Mouse (Mus musculus): ENCODE results near the gene Sec62. TPM values are rescaled to one million over a fixed set of nuclear protein-coding genes. Genes with fewer than 3 reads are reported as not detected.

Gene Sec62
- total and polyA plus RNA-seq, 3 experiments, result 35.6 to 171 (median 75.4) TPM

- H3K36me3 ChIP-seq (ENCODE audit: control insufficient read depth in 1 of 2, insufficient read depth in 2 of 2, low read length in 2 of 2), result peaks cover 8 to 43% of the 10 kb centered on the region in 2 experiments
- H3K9me3 ChIP-seq (replicated peaks; ENCODE audit: insufficient read depth, low read length), result no peaks in the 10 kb centered on the region
- TF ChIP-seq USF1 (IDR thresholded peaks at IDR 0.05; ENCODE audit: low read depth, low read length) (no peak), ELF1 (IDR thresholded peaks at IDR 0.05; ENCODE audit: low read depth, low read length) (no peak)
- H3K9ac ChIP-seq (ENCODE audit: control insufficient read depth, low read depth, low read length, poor library complexity, severe bottlenecking), result no peak overlapping the region
- H3K4me1 ChIP-seq (ENCODE audit: control insufficient read depth in 1 of 2, insufficient read depth in 2 of 2, low read length in 2 of 2), result peaks cover 0 to 9% of the 10 kb centered on the region in 2 experiments; a peak in 1 of 4 replicates
- peaks cover 6% of the 10 kb centered on the region for H3K79me2 ChIP-seq (ENCODE audit: control insufficient read depth, insufficient read depth, low read length, poor library complexity)
- no peaks in the 10 kb centered on the region for H3K27me3 ChIP-seq (ENCODE audit: control insufficient read depth in 1 of 2, insufficient read depth in 2 of 2, low read length in 2 of 2)
- no peak overlapping the region for H3K27ac ChIP-seq (ENCODE audit: control insufficient read depth, low read depth, low read length)
- DNase-seq (ENCODE audit: low read depth, low spot score), result no peak
- H3K4me3 ChIP-seq (ENCODE audit: control insufficient read depth in 1 of 2, insufficient read depth in 1 of 2, low read depth in 2 of 2, low read length in 2 of 2), result no peak overlapping the region
Measured at GRCm38 (mm10) chr3:30802171-30802570, 9.5 kb downstream of the Sec62 start.

- H3K4me1 ChIP-seq (ENCODE audit: control insufficient read depth in 1 of 2, insufficient read depth in 2 of 2, low read length in 2 of 2), result no peaks in the 10 kb centered on the region; a peak in 1 of 4 replicates
- H3K79me2 ChIP-seq (ENCODE audit: control insufficient read depth, insufficient read depth, low read length, poor library complexity), result no peaks in the 10 kb centered on the region
- peaks cover 2 to 36% of the 10 kb centered on the region in 2 experiments for H3K36me3 ChIP-seq (ENCODE audit: control insufficient read depth in 1 of 2, insufficient read depth in 2 of 2, low read length in 2 of 2)
- H3K9me3 ChIP-seq (replicated peaks; ENCODE audit: insufficient read depth, low read length), result no peaks in the 10 kb centered on the region
- H3K4me3 ChIP-seq (ENCODE audit: control insufficient read depth in 1 of 2, insufficient read depth in 1 of 2, low read depth in 2 of 2, low read length in 2 of 2), result no peak overlapping the region
- H3K27ac ChIP-seq (ENCODE audit: control insufficient read depth, low read depth, low read length), result no peak overlapping the region
- no peak for DNase-seq (ENCODE audit: low read depth, low spot score)
- TF ChIP-seq USF2 (IDR thresholded peaks at IDR 0.05; ENCODE audit: borderline replicate concordance in 1 of 2, insufficient read depth in 1 of 2, low read depth in 1 of 2, low read length in 2 of 2), result no peak
- TF ChIP-seq TAL1 (IDR thresholded peaks at IDR 0.05; ENCODE audit: low read length), result no peak
- TF ChIP-seq MYB (IDR thresholded peaks at IDR 0.05; ENCODE audit: low read depth, low read length), result no peak
- no peak for TF ChIP-seq TCF12 (IDR thresholded peaks at IDR 0.05; ENCODE audit: low read depth, low read length)
- TF ChIP-seq POLR2AphosphoS2 (IDR thresholded peaks at IDR 0.05; ENCODE audit: low read length), result no peak
- TF ChIP-seq BHLHE40 (IDR thresholded peaks at IDR 0.05; ENCODE audit: borderline replicate concordance, low read depth, low read length), result no peak
- TF ChIP-seq NELFE (IDR thresholded peaks at IDR 0.05; ENCODE audit: low read depth, low read length), result no peak
- TF ChIP-seq ELF1 (IDR thresholded peaks at IDR 0.05; ENCODE audit: low read depth, low read length), result no peak
- no peak for TF ChIP-seq MEF2A (IDR thresholded peaks at IDR 0.05; ENCODE audit: extremely low read depth, insufficient replicate concordance, low read depth, low read length, poor library complexity, severe bottlenecking)
- TF ChIP-seq MAZ (IDR thresholded peaks at IDR 0.05; ENCODE audit: low read depth, low read length), result no peak
- no peak for TF ChIP-seq POLR2AphosphoS5 (IDR thresholded peaks at IDR 0.05; ENCODE audit: borderline replicate concordance, low read depth, low read length)
- no peak for TF ChIP-seq ZKSCAN1 (IDR thresholded peaks at IDR 0.05; ENCODE audit: low read depth, low read length)
- no peak for TF ChIP-seq MAX (IDR thresholded peaks at IDR 0.05; ENCODE audit: low read length)
- no peak for TF ChIP-seq MAFK (IDR thresholded peaks at IDR 0.05; ENCODE audit: borderline replicate concordance, low read depth, low read length)
- TF ChIP-seq EP300 (IDR thresholded peaks at IDR 0.05; ENCODE audit: low read depth in 1 of 2, low read length in 2 of 2), result no peak
- TF ChIP-seq CHD1 (IDR thresholded peaks at IDR 0.05; ENCODE audit: low read depth, low read length), result no peak
- no peak for TF ChIP-seq ZMIZ1 (IDR thresholded peaks at IDR 0.05; ENCODE audit: low read depth, low read length)
- no peak for TF ChIP-seq SMC3 (IDR thresholded peaks at IDR 0.05; ENCODE audit: low read depth, low read length)
- no peaks in the 10 kb centered on the region for H3K27me3 ChIP-seq (ENCODE audit: control insufficient read depth in 1 of 2, insufficient read depth in 2 of 2, low read length in 2 of 2)
- no peak overlapping the region for H3K9ac ChIP-seq (ENCODE audit: control insufficient read depth, low read depth, low read length, poor library complexity, severe bottlenecking)
Measured at GRCm38 (mm10) chr3:30812881-30813280, 20.2 kb downstream of the Sec62 start.

Data from MEL (cell line).